Mouse (Mus musculus): ENCODE measurements around the gene Ulk1. TPM values are rescaled to one million over a fixed set of nuclear protein-coding genes. Genes with fewer than 3 reads are reported as not detected.

Ulk1 gene
- total RNA-seq, 4 experiments from 2014 or later, result 67.6 to 84.3 (median 74.0) TPM

DNA sequence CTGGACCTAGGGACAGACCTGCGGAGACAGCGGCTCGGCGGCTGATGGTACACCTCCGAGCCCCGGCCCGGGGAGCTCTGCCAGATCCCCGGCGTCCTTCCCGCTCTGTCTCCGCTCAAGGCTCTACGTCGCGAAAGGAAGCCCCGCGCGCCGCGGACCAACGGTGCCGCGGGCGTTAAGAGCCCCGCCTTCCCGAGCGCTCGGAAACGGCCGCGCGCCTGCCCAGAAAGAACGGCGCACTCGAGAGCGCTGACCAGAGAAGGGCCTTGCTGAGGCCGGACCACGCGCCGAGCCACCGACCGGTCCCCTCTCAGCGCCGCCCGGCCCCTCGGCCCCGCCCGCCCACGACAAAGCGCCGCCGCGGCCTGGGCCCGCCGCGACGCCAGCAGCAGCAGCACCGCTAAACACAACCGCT lies 39.9 kb downstream of the Ulk1 start:
- DNase-seq (ENCODE audit: low spot score in 2 of 2), result no peak

DNA sequence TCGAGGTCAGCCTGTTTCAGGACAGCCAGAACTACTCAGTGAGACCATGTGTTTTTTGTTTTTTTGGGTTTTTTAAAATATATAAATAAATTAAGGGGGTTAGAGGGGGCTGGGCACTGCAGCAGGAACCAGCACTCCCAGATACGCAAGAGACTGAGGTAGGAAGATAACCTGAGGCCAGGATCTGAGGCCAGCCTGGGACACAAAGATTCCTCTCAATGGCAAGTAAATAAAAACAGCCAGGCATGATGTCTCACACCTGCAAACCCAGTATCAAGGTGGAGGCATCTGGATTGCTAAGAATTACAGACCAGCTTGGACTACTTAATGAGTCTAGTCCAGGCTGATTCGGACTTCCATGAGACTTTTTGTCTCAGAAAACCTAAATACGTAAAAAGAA lies 40.6 kb downstream of the Ulk1 start:
- DNase-seq (ENCODE audit: low spot score in 2 of 2), result no peak

DNA sequence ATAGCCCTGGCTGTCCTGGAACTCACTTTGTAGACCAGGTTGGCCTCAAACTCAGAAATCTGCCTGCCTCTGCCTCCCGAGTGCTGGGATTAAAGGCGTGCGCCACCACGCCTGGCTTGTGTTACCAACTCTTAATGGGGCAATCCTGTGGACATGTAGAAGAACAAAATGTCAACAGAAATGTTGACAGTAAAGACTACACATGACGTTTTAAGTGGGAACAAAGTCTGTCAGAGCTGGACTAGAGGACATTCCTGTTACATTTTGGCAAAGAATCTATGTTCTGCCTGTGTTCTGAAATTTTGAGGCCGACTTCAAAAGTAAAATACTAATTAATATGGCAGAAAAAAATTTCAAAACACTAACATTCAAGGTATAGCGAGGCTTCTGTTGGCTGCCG lies 46.0 kb downstream of the Ulk1 start:
- no peak for DNase-seq (ENCODE audit: low spot score in 2 of 2)

DNA sequence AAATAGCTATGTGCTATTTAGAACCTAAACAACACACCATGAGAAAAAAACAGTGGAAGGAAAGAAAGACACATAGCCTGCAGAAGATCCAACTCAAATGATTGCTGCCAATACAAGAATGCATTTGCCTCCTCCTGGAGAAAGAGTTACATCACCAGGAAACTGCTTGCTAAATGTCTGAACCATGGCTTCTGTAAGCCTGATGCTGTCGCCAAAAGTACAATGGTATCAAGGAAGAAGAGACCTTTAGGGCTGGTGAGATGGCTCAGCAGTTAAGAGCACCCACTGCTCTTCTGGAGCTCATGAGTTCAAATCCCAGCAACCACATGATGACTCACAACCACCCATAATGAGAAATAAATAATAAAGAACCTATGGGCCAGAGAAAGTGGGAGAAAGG lies 64.9 kb downstream of the Ulk1 start:
- DNase-seq (ENCODE audit: low spot score in 2 of 2), result no peak

DNA sequence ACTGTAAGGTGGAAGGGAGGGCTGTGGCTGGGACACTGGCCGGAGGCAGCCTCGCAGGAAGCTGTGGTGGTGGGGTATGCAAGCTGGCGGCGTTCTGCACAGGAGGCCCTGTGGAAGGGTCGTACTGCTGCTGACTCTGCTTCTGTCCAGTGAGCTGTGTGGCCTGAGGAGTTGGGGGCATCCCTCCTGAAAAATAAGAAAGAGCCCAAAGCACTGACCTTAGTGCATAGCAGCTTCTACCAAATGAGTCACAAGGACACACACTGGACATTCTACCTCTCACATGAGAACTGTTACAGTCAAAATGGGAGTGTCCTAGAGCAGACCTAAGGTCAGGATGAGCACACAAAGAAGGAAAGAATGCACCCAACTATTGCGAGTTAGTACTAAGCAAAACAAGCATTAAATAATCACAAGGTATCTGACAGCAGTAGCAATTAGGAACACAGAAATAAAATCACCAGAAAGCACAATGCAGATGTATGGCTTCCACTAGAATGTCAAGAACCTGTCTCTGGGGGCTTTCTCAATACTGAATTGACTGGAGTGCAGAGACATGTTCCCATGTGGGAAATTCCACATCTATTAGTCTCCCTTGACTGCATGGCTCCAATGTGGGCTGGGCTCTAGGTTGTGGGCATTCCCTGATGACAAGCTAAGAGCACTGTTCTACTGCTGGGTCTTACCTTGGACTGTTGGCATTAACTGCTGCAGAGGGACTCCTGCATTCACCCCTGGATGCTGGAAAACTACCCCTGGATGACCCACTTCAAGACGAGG lies 70.2 kb downstream of the Ulk1 start:
- no peak for DNase-seq (ENCODE audit: low spot score in 2 of 2)

DNA sequence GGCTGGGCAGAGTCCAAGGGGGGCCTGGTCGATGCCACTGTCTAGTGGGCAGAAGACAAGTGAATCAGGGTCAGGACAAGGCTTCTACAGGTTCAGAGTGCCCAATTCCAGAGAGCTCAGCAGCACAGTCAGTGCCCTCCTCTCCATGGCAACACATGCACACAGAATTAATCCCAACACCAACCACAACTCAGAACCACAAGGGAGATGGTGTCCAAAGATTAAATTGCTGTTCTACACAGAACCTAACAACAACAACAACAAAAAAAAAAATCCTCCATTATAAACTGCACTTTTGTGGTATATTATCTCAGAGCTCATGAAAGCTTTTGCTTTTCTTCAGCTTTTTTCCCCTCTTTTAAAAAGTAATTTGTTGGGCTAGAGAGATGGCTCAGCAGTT lies 74.3 kb downstream of the Ulk1 start:
- DNase-seq (ENCODE audit: low spot score in 2 of 2), result no peak

Other genes with a start within 250 kb of the Ulk1 start
- 10 to 100 TPM; 20.9 to 26.9 (median 23.7) TPM for gene Noc4l, start 156.7 kb downstream of the Ulk1 start, total RNA-seq (2022)
- 10 to 100 TPM; 25.2 to 31.6 (median 28.7) TPM for gene Ddx51, start 156.6 kb downstream of the Ulk1 start, total RNA-seq (2022)
- 100 to 1,000 TPM in 3 of 4 experiments, 10 to 100 TPM in 1; 84.2 to 115 (median 114) TPM for gene Ep400, start 39.4 kb downstream of the Ulk1 start, total RNA-seq (2022)
- 10 to 100 TPM; 18.3 to 22.7 (median 20.2) TPM for gene Pus1, start 29.4 kb downstream of the Ulk1 start, total RNA-seq (2022)
- gene Hscb, start 29.7 kb upstream of the Ulk1 start, total RNA-seq (2022), result 10 to 100 TPM; 12.6 to 17.6 (median 14.5) TPM
- 1 to 10 TPM; 1.3 to 2.6 (median 1.7) TPM for gene Chek2, start 29.9 kb upstream of the Ulk1 start, total RNA-seq (2022)
- gene Ttc28, start 69.7 kb upstream of the Ulk1 start, total RNA-seq (2022), result 10 to 100 TPM in 2 of 4 experiments, 1 to 10 TPM in 2; 9.5 to 15.1 (median 12.2) TPM